Mouse (Mus musculus): ENCODE results near the gene Atm.

DNA sequence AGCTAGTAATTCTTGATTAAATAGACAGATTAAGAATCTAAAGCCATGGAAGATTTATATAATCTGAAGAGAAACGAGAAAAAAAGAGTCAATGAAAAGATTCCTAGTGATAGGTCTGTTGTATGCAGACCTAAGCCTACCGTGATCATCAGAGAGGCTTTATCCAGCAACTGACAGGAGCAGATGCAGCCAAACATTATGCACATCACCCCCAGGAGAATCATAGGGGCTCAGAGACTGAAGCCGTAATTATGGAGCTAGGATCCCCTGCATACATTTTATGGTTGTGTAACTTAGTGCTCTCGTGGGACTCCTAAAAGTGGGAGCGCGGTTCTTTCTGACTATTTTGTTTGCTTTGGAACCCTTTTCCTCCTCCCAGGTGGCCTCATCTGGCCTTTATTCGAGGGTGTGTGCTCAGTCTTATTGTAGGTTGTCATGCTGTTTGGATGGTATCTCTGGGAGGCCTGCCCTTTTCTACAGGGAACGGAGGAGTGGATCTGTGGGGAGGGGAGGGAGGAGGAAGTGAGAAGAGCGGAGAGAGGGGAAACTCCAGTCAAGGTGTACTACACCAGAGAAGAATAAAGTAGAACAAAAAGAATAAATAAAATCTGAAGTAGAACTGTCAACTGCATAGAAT is 19.0 kb downstream of the Atm start:
- TF ChIP-seq CTCF (IDR thresholded peaks at IDR 0.05) (no peak), POLR2A (IDR thresholded peaks at IDR 0.05; ENCODE audit: insufficient read depth, low read depth, low read length) (no peak), EP300 (IDR thresholded peaks at IDR 0.05; ENCODE audit: insufficient read depth, low read depth, low read length) (no peak)

All from heart, adult 2 months (tissue).